Mouse (Mus musculus) CH12.LX (cell line): Measurements from ENCODE around the gene Nagpa.

Experiments used
- CHD1 ChIP-seq: IDR thresholded peaks from 2 replicates; pipeline ENCODE4 v1.6.1; 2012; ENCODE audit warnings: low read depth, low read length, improper control_type of control experiment, inconsistent platforms
- EP300 ChIP-seq: IDR thresholded peaks from 2 replicates; pipeline ENCODE4 v1.6.1; 2011; ENCODE audit warnings: low read length, improper control_type of control experiment
- HCFC1 ChIP-seq: IDR thresholded peaks from 2 replicates; pipeline ENCODE4 v1.6.1; 2012; ENCODE audit warnings: low read depth, mild to moderate bottlenecking, inconsistent platforms, low read length, improper control_type of control experiment
- MAFK ChIP-seq: IDR thresholded peaks from 2 replicates; pipeline ENCODE4 v1.6.1; 2011; ENCODE audit warnings: low read length, improper control_type of control experiment; ENCODE audit not compliant: insufficient replicate concordance
- MAZ ChIP-seq: IDR thresholded peaks from 2 replicates; pipeline ENCODE4 v1.6.1; 2012; ENCODE audit warnings: low read depth, mild to moderate bottlenecking, inconsistent platforms, low read length, improper control_type of control experiment, moderate library complexity
- MXI1 ChIP-seq: IDR thresholded peaks from 2 replicates; pipeline ENCODE4 v1.6.1; 2011; ENCODE audit warnings: mild to moderate bottlenecking, low read depth, low read length, improper control_type of control experiment
- NELFE ChIP-seq: IDR thresholded peaks from 2 replicates; pipeline ENCODE4 v1.6.1; 2011; ENCODE audit warnings: low read depth, low read length, improper control_type of control experiment
- POLR2A ChIP-seq: IDR thresholded peaks from 2 replicates; pipeline ENCODE4 v1.6.1; 2011; ENCODE audit warnings: low read depth, mild to moderate bottlenecking, improper control_type of control experiment, low read length
- ZC3H11A ChIP-seq: IDR thresholded peaks from 2 replicates; pipeline ENCODE4 v1.6.1; 2012; ENCODE audit warnings: low read depth, mild to moderate bottlenecking, inconsistent platforms, low read length, improper control_type of control experiment

GRCm38 (mm10) chr16:5221403-5221802, 17.6 kb upstream of the Nagpa start:
- no peak for TF ChIP-seq POLR2A
- no peak for TF ChIP-seq NELFE
- no peak for TF ChIP-seq HCFC1
- no peak for TF ChIP-seq EP300
- TF ChIP-seq MAZ = no peak
- no peak for TF ChIP-seq ZC3H11A
- TF ChIP-seq CHD1 = no peak
- TF ChIP-seq MAFK = no peak
- no peak for TF ChIP-seq MXI1
